Mouse (Mus musculus): ENCODE measurements around the gene Lgals8. TPM values are rescaled to one million over a fixed set of nuclear protein-coding genes. Genes with fewer than 3 reads are reported as not detected.

The Lgals8 gene
- polyA plus RNA-seq, 1 experiment from 2014 or later: 9.6 TPM

GRCm38 (mm10) chr13:12454686-12455390 lies 9.9 kb downstream of the Lgals8 start:
- no peak overlapping the region for H3K9ac ChIP-seq (ENCODE audit: low read length)
- H3K4me2 ChIP-seq (ENCODE audit: low read depth, low read length, severe bottlenecking): no peak overlapping the region
- no peak overlapping the region for H3K4me3 ChIP-seq (ENCODE audit: low read depth, low read length)
- H3K9me3 ChIP-seq (ENCODE audit: control insufficient read depth, low read length): no peaks in the 10 kb centered on the region
- DNase-seq (ENCODE audit: low spot score) (no peak), ATAC-seq (replicated peaks; ENCODE audit: low FRiP score) (no peak)
- no peaks in the 10 kb centered on the region for H3K4me1 ChIP-seq (replicated peaks; ENCODE audit: control insufficient read depth, insufficient read depth, low read length)
- no peak overlapping the region for H3K27ac ChIP-seq (ENCODE audit: low read depth, low read length)
- H3K27me3 ChIP-seq (ENCODE audit: control insufficient read depth, insufficient read depth, low read length): no peaks in the 10 kb centered on the region
- H3K36me3 ChIP-seq (ENCODE audit: control insufficient read depth, insufficient read depth, low read length): no peaks in the 10 kb centered on the region
- 76% methylated on average over 7 of the region's 7 CpGs for WGBS

DNA sequence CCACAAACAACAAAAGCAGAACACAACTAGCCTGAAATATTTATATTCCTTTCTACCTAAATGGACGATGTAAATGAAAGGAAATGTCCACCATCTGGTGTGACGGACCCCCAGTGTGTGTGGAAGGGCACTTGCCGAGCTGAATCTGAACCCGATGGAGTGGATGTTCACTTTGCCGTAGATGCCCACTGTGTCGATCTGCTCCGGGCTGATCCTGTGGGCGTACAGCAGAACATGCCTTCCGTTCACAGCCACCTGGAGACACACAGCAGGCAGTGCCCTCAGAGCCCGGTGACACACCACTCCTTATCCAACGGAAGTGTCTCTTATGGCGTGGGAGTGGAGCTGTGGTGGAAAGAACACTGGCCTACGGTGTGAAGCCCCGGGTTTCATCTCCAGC lies 11.6 kb downstream of the Lgals8 start:
- Histone ChIP-seq H3K4me3 (ENCODE audit: low read depth, low read length) (no peak overlapping the region), H3K27me3 (ENCODE audit: control insufficient read depth, insufficient read depth, low read length) (no peaks in the 10 kb centered on the region), H3K4me2 (ENCODE audit: low read depth, low read length, severe bottlenecking) (no peak overlapping the region), H3K9me3 (ENCODE audit: control insufficient read depth, low read length) (no peaks in the 10 kb centered on the region), H3K4me1 (replicated peaks; ENCODE audit: control insufficient read depth, insufficient read depth, low read length) (no peaks in the 10 kb centered on the region), H3K9ac (ENCODE audit: low read length) (no peak overlapping the region), H3K27ac (ENCODE audit: low read depth, low read length) (no peak overlapping the region), H3K36me3 (ENCODE audit: control insufficient read depth, insufficient read depth, low read length) (no peaks in the 10 kb centered on the region)
- DNase-seq (ENCODE audit: low spot score) (no peak), ATAC-seq (replicated peaks; ENCODE audit: low FRiP score) (no peak)
- 92% methylated on average over 14 of the region's 14 CpGs for WGBS

DNA sequence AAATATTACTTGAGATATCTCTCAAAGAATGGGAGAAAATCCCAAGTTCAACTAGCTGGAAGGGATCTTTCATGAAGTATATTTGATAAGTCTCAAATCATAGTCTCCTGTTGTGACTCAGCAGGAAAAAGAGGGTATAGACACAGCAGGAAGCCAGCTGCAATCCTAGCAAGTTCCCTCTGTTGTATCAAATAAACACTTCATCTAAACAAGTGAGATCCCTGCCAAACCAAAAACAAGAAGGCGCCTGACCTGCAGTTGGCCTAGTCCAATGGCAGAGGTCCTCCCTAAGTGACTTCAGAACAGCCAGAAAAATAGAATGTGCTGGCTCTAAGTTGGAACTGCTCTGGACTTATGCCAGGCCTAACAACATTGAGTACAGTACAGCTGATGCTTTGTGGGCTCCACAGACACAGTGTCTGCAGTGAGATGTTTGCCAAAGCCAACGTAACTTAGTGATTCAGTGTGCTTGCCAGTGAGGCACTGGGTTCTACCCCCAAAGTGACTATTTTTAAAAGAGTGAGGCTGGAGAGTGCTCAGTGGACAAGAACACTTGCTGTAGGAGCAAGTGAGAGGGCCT lies 22.6 kb downstream of the Lgals8 start:
- Histone ChIP-seq H3K27ac (ENCODE audit: low read depth, low read length) (no peak overlapping the region), H3K4me1 (replicated peaks; ENCODE audit: control insufficient read depth, insufficient read depth, low read length) (no peaks in the 10 kb centered on the region), H3K4me2 (ENCODE audit: low read depth, low read length, severe bottlenecking) (no peak overlapping the region), H3K27me3 (ENCODE audit: control insufficient read depth, insufficient read depth, low read length) (no peaks in the 10 kb centered on the region), H3K9ac (ENCODE audit: low read length) (no peak overlapping the region), H3K4me3 (ENCODE audit: low read depth, low read length) (no peak overlapping the region), H3K36me3 (ENCODE audit: control insufficient read depth, insufficient read depth, low read length) (peaks cover 5% of the 10 kb centered on the region; the same call in 1 of the 2 replicates), H3K9me3 (ENCODE audit: control insufficient read depth, low read length) (no peaks in the 10 kb centered on the region)
- ATAC-seq (replicated peaks; ENCODE audit: low FRiP score) (no peak), DNase-seq (ENCODE audit: low spot score) (no peak)
- 91% methylated on average over 2 of the region's 2 CpGs for WGBS

GRCm38 (mm10) chr13:12440813-12441212 lies 23.9 kb downstream of the Lgals8 start:
- Histone ChIP-seq H3K36me3 (ENCODE audit: control insufficient read depth, insufficient read depth, low read length) (peaks cover 5% of the 10 kb centered on the region; the same call in 1 of the 2 replicates), H3K27me3 (ENCODE audit: control insufficient read depth, insufficient read depth, low read length) (no peaks in the 10 kb centered on the region), H3K27ac (ENCODE audit: low read depth, low read length) (no peak overlapping the region), H3K9ac (ENCODE audit: low read length) (no peak overlapping the region), H3K4me1 (replicated peaks; ENCODE audit: control insufficient read depth, insufficient read depth, low read length) (no peaks in the 10 kb centered on the region), H3K9me3 (ENCODE audit: control insufficient read depth, low read length) (no peaks in the 10 kb centered on the region), H3K4me3 (ENCODE audit: low read depth, low read length) (no peak overlapping the region), H3K4me2 (ENCODE audit: low read depth, low read length, severe bottlenecking) (no peak overlapping the region)
- no peak for ATAC-seq (replicated peaks; ENCODE audit: low FRiP score)
- DNase-seq (ENCODE audit: low spot score): no peak
- 86% methylated on average over 6 of the region's 6 CpGs for WGBS

- Histone ChIP-seq H3K4me1 (replicated peaks; ENCODE audit: control insufficient read depth, insufficient read depth, low read length) (no peaks in the 10 kb centered on the region), H3K9me3 (ENCODE audit: control insufficient read depth, low read length) (no peaks in the 10 kb centered on the region), H3K4me3 (ENCODE audit: low read depth, low read length) (no peak overlapping the region), H3K36me3 (ENCODE audit: control insufficient read depth, insufficient read depth, low read length) (peaks cover 5% of the 10 kb centered on the region; the same call in 1 of the 2 replicates), H3K9ac (ENCODE audit: low read length) (no peak overlapping the region), H3K27ac (ENCODE audit: low read depth, low read length) (no peak overlapping the region), H3K27me3 (ENCODE audit: control insufficient read depth, insufficient read depth, low read length) (no peaks in the 10 kb centered on the region), H3K4me2 (ENCODE audit: low read depth, low read length, severe bottlenecking) (no peak overlapping the region)
- no peak for ATAC-seq (replicated peaks; ENCODE audit: low FRiP score)
- DNase-seq (ENCODE audit: low spot score): no peak
- 95% methylated on average over 3 of the region's 3 CpGs for WGBS
Measured at GRCm38 (mm10) chr13:12439586-12439985, 25.2 kb downstream of the Lgals8 start.

DNA sequence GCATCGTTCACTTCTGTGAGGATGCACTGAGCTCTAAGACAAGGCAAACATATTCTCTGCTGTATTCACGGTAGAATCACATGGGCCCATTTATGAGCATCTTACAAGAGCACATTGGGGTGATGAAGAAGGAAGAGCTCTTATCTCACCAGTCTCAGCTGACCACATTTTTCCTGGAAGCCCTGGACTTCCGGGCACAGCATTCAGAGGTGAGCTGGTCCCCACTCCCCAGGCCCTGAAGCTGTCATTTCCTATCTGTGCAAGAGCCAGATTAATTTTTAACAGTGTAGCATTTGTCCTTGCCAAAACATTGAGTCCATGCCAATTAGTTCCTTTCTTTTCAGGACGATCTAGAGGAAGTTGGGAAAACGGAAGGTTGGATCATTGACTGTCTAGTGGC lies 30.9 kb downstream of the Lgals8 start:
- H3K4me2 ChIP-seq (ENCODE audit: low read depth, low read length, severe bottlenecking): no peak overlapping the region
- DNase-seq (ENCODE audit: low spot score) (no peak), ATAC-seq (replicated peaks; ENCODE audit: low FRiP score) (no peak)
- H3K9me3 ChIP-seq (ENCODE audit: control insufficient read depth, low read length): no peaks in the 10 kb centered on the region
- peaks cover 5% of the 10 kb centered on the region; the same call in 1 of the 2 replicates for H3K36me3 ChIP-seq (ENCODE audit: control insufficient read depth, insufficient read depth, low read length)
- no peaks in the 10 kb centered on the region for H3K27me3 ChIP-seq (ENCODE audit: control insufficient read depth, insufficient read depth, low read length)
- no peak overlapping the region for H3K4me3 ChIP-seq (ENCODE audit: low read depth, low read length)
- H3K4me1 ChIP-seq (replicated peaks; ENCODE audit: control insufficient read depth, insufficient read depth, low read length): no peaks in the 10 kb centered on the region
- no peak overlapping the region for H3K9ac ChIP-seq (ENCODE audit: low read length)
- 88% methylated on average over 5 of the region's 5 CpGs for WGBS
- H3K27ac ChIP-seq (ENCODE audit: low read depth, low read length): no peak overlapping the region

- peaks cover 5% of the 10 kb centered on the region; the same call in 1 of the 2 replicates for H3K36me3 ChIP-seq (ENCODE audit: control insufficient read depth, insufficient read depth, low read length)
- WGBS: 98% methylated on average over 13 of the region's 13 CpGs
- H3K9me3 ChIP-seq (ENCODE audit: control insufficient read depth, low read length): no peaks in the 10 kb centered on the region
- H3K27ac ChIP-seq (ENCODE audit: low read depth, low read length): no peak overlapping the region
- H3K4me2 ChIP-seq (ENCODE audit: low read depth, low read length, severe bottlenecking): no peak overlapping the region
- no peaks in the 10 kb centered on the region for H3K27me3 ChIP-seq (ENCODE audit: control insufficient read depth, insufficient read depth, low read length)
- no peak for ATAC-seq (replicated peaks; ENCODE audit: low FRiP score)
- DNase-seq (ENCODE audit: low spot score): no peak
- H3K9ac ChIP-seq (ENCODE audit: low read length): no peak overlapping the region
- H3K4me3 ChIP-seq (ENCODE audit: low read depth, low read length): no peak overlapping the region
- no peaks in the 10 kb centered on the region for H3K4me1 ChIP-seq (replicated peaks; ENCODE audit: control insufficient read depth, insufficient read depth, low read length)
Measured at GRCm38 (mm10) chr13:12428556-12428955, 36.2 kb downstream of the Lgals8 start.

DNA sequence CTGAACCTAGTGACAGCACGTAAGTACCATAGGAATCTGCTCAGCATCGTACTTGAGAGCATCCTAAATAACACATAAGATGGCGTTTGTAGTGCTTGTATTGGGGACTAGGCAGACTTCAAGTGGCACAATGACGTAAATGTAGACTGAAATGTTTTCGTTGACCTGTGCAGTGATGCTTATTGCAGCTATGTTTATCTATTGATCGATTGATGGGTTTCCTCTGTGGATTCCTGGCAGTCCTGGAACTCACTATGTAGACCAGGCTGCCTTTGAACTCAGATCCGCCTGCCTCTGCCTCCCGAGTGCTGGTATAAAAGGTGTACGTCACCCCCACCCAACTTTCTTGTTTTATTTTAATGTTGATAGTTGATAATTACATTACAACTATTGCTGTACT lies 44.1 kb downstream of the Lgals8 start:
- H3K9me3 ChIP-seq (ENCODE audit: control insufficient read depth, low read length): no peaks in the 10 kb centered on the region
- H3K27ac ChIP-seq (ENCODE audit: low read depth, low read length): no peak overlapping the region
- H3K9ac ChIP-seq (ENCODE audit: low read length): no peak overlapping the region
- H3K36me3 ChIP-seq (ENCODE audit: control insufficient read depth, insufficient read depth, low read length): peaks cover 17% of the 10 kb centered on the region
- no peaks in the 10 kb centered on the region for H3K4me1 ChIP-seq (replicated peaks; ENCODE audit: control insufficient read depth, insufficient read depth, low read length)
- no peaks in the 10 kb centered on the region for H3K27me3 ChIP-seq (ENCODE audit: control insufficient read depth, insufficient read depth, low read length)
- no peak overlapping the region for H3K4me3 ChIP-seq (ENCODE audit: low read depth, low read length)
- H3K4me2 ChIP-seq (ENCODE audit: low read depth, low read length, severe bottlenecking): no peak overlapping the region
- no peak for DNase-seq (ENCODE audit: low spot score)
- no peak for ATAC-seq (replicated peaks; ENCODE audit: low FRiP score)
- 96% methylated on average over 9 of the region's 9 CpGs for WGBS

DNA sequence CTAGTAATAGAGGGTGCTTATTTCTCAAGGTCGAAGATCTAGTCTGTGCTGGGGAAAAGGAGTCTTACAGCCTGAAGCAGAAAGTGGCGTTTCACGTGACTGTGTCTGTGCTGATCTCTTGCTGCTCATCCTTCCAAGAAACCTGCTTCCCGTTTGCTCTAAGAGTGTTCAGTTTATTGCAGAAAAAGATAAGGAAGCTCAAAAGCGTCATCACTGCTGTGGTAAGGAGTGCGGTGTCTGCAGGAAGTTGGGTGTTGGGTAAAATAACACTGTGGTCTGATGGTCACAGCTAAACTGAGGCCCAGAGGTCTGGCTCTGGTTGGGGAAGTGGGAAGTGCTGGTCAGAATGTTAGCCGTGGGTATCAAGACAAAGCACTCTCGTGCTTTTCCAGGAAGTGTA lies 52.7 kb downstream of the Lgals8 start:
- Histone ChIP-seq H3K4me2 (ENCODE audit: low read depth, low read length, severe bottlenecking) (no peak overlapping the region), H3K27me3 (ENCODE audit: control insufficient read depth, insufficient read depth, low read length) (no peaks in the 10 kb centered on the region), H3K9me3 (ENCODE audit: control insufficient read depth, low read length) (no peaks in the 10 kb centered on the region), H3K36me3 (ENCODE audit: control insufficient read depth, insufficient read depth, low read length) (peaks cover 2% of the 10 kb centered on the region; the same call in 1 of the 2 replicates), H3K4me1 (replicated peaks; ENCODE audit: control insufficient read depth, insufficient read depth, low read length) (no peaks in the 10 kb centered on the region), H3K9ac (ENCODE audit: low read length) (no peak overlapping the region), H3K27ac (ENCODE audit: low read depth, low read length) (no peak overlapping the region), H3K4me3 (ENCODE audit: low read depth, low read length) (no peak overlapping the region)
- no peak for ATAC-seq (replicated peaks; ENCODE audit: low FRiP score)
- 89% methylated on average over 8 of the region's 8 CpGs for WGBS
- DNase-seq (ENCODE audit: low spot score): no peak

Data from forebrain, embryonic 11.5 days (tissue).